Comparison of ENCODE assay signal across 8 mouse cellular contexts in the genomic region with DNA sequence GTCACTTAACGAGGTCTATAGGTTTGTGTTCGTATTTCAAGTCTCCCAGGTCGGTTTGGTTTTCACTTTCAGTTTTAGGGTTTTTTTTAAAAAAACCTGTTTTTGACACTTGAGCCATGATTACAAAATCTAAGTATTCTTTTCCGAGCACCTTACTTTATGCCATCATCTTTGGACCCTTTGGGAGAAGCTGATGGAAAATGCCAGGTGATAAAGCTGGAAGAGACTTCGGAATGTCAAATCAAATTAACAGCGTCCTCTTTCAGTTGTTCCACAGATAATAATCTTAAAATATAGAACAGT. TPM values are rescaled to one million over a fixed set of nuclear protein-coding genes. Genes with fewer than 3 reads are reported as not detected.
DNase-seq lines count a peak whose midpoint lies in the region; ATAC-seq and TF ChIP-seq lines count a peak whose summit lies in the region.

No protein-coding gene starts in this region.

- ATAC-seq in liver, embryonic 11.5 days (replicated peaks; ENCODE audit: low FRiP score): no peak
- no peak for ATAC-seq in stomach, postnatal 0 days (ENCODE audit: low FRiP score, low TSS enrichment)

- no peaks in the 10 kb centered on the region for H3K9me3 ChIP-seq in liver, embryonic 11.5 days (ENCODE audit: control insufficient read depth, low read length)
- no peaks in the 10 kb centered on the region for H3K9me3 ChIP-seq in stomach, postnatal 0 days (ENCODE audit: control insufficient read depth, low read length)

- no peak overlapping the region; the same call in 1 of the 2 replicates for H3K27ac ChIP-seq in cerebellum, adult 2 months (ENCODE audit: insufficient read depth, low read length)
- H3K27ac ChIP-seq in spleen, adult 2 months (ENCODE audit: insufficient read depth, low read length): peak overlapping the region; percentile 88
- peak overlapping the region; percentile 67; the same call in 1 of the 2 replicates for H3K27ac ChIP-seq in liver, embryonic 11.5 days (ENCODE audit: low read depth, low read length)
- H3K27ac ChIP-seq in stomach, postnatal 0 days (replicated peaks): peak overlapping the region; percentile 81

- H3K9ac ChIP-seq in liver, embryonic 11.5 days (ENCODE audit: low read depth, low read length): peak overlapping the region; percentile 84
- peak overlapping the region; percentile 80 for H3K9ac ChIP-seq in stomach, postnatal 0 days (ENCODE audit: low read length)

- H3K4me3 ChIP-seq in cerebellum, adult 2 months (replicated peaks; ENCODE audit: insufficient read depth, low read depth, low read length): peak overlapping the region; percentile 73
- peak overlapping the region; percentile 92 for H3K4me3 ChIP-seq in spleen, adult 2 months (ENCODE audit: extremely low read depth, insufficient read depth, insufficient read length)
- H3K4me3 ChIP-seq in liver, embryonic 11.5 days (ENCODE audit: low read depth, low read length): peak overlapping the region; percentile 74
- H3K4me3 ChIP-seq in stomach, postnatal 0 days (ENCODE audit: low read depth, low read length): peak overlapping the region; percentile 88

- no peak for TF ChIP-seq POLR2A in cerebellum, adult 2 months (IDR thresholded peaks at IDR 0.05; ENCODE audit: borderline replicate concordance, insufficient read depth, low read length)
- TF ChIP-seq POLR2A in spleen, adult 2 months (IDR thresholded peaks at IDR 0.05; ENCODE audit: low read depth, low read length): no peak

- WGBS in cerebellum, adult 2 months: 15% methylated on average over 6 of the region's 6 CpGs
- WGBS in spleen, adult 2 months: 11% methylated on average over 6 of the region's 6 CpGs
- 15% methylated on average over 6 of the region's 6 CpGs for WGBS in liver, embryonic 11.5 days
- WGBS in stomach, postnatal 0 days: 14% methylated on average over 6 of the region's 6 CpGs

- no peak for TF ChIP-seq EP300 in stomach, postnatal 0 days (optimal IDR thresholded peaks at IDR 0.05)

- H3K36me3 ChIP-seq in spleen, adult 2 months (ENCODE audit: control insufficient read depth, insufficient read depth, low read length): peaks cover 2% of the 10 kb centered on the region; the same call in 1 of the 2 replicates
- peaks cover 10% of the 10 kb centered on the region; the same call in 1 of the 2 replicates for H3K36me3 ChIP-seq in liver, embryonic 11.5 days (ENCODE audit: control insufficient read depth, insufficient read depth, low read length)
- no peaks in the 10 kb centered on the region; the same call in 1 of the 2 replicates for H3K36me3 ChIP-seq in stomach, postnatal 0 days (ENCODE audit: control insufficient read depth, insufficient read depth, low read length)

- no peaks in the 10 kb centered on the region; the same call in 1 of the 2 replicates for H3K4me1 ChIP-seq in cerebellum, adult 2 months (ENCODE audit: control insufficient read depth, insufficient read depth, low read length)
- no peaks in the 10 kb centered on the region for H3K4me1 ChIP-seq in spleen, adult 2 months (ENCODE audit: control insufficient read depth, insufficient read depth, insufficient read length)
- H3K4me1 ChIP-seq in liver, embryonic 11.5 days (replicated peaks; ENCODE audit: control insufficient read depth, insufficient read depth, low read length): no peaks in the 10 kb centered on the region
- H3K4me1 ChIP-seq in stomach, postnatal 0 days (replicated peaks; ENCODE audit: control insufficient read depth, insufficient read depth): no peaks in the 10 kb centered on the region

- peak overlapping the region; percentile 55 for H3K4me2 ChIP-seq in liver, embryonic 11.5 days
- H3K4me2 ChIP-seq in stomach, postnatal 0 days (replicated peaks; ENCODE audit: low read depth): peak overlapping the region; percentile 62

- no peaks in the 10 kb centered on the region for H3K27me3 ChIP-seq in cerebellum, adult 2 months (ENCODE audit: control insufficient read depth, insufficient read depth, low read length)
- no peaks in the 10 kb centered on the region for H3K27me3 ChIP-seq in spleen, adult 2 months (ENCODE audit: control insufficient read depth, insufficient read depth, low read length)
- no peaks in the 10 kb centered on the region for H3K27me3 ChIP-seq in liver, embryonic 11.5 days (replicated peaks; ENCODE audit: control insufficient read depth, insufficient read depth, low read length)
- no peaks in the 10 kb centered on the region for H3K27me3 ChIP-seq in stomach, postnatal 0 days (ENCODE audit: control insufficient read depth, insufficient read depth, low read length)

- no peak for TF ChIP-seq CTCF in cerebellum, adult 2 months (IDR thresholded peaks at IDR 0.05; ENCODE audit: borderline replicate concordance, insufficient read depth, low read depth, low read length)
- TF ChIP-seq CTCF in spleen, adult 2 months (IDR thresholded peaks at IDR 0.05; ENCODE audit: extremely low read depth, insufficient read depth, insufficient read length, insufficient replicate concordance): no peak
- TF ChIP-seq CTCF in stomach, postnatal 0 days (IDR thresholded peaks at IDR 0.05; ENCODE audit: low read depth): no peak

- DNase-seq in cerebellum, adult 2 months: no peak
- DNase-seq in cerebellum, postnatal 4 days (ENCODE audit: low spot score in 2 of 2): no peak
- no peak for DNase-seq in spleen, adult 2 months (ENCODE audit: low read depth in 1 of 2, low spot score in 2 of 2)
- DNase-seq in spleen, postnatal 10 days (ENCODE audit: low spot score in 2 of 2): no peak
- DNase-seq in liver, embryonic 11.5 days (ENCODE audit: low spot score): no peak
- DNase-seq in stomach, postnatal 0 days (ENCODE audit: low spot score): no peak
- no peak for DNase-seq in MN1 (ENCODE audit: low spot score)
- DNase-seq in thymus, postnatal 10 days (ENCODE audit: low spot score in 2 of 2): no peak

RNA-seq across cellular contexts. Expression of gene Scfd1, which starts 0.5 kb away (rescaled TPM):
- polyA plus RNA-seq in cerebellum, adult 2 months (2012; rRNA removed): 33.2 and 35.1 TPM in 2 replicates
- polyA plus RNA-seq in spleen, adult 2 months (2012; rRNA removed): 3.5 and 3.6 TPM in 2 replicates
- polyA plus RNA-seq in liver, embryonic 11.5 days (2014; fragmentation: Nextera tagmentation; extraction: Ambion mirVana): 72.1 and 80.1 TPM in 2 replicates
- 59.7 and 61.8 TPM in 2 replicates for polyA plus RNA-seq in stomach, postnatal 0 days (2015; fragmentation: Nextera tagmentation; extraction: Ambion mirVana)

RNA-seq across cellular contexts. Expression of gene G2e3, which starts 30.0 kb away (rescaled TPM):
- polyA plus RNA-seq in cerebellum, adult 2 months (2012; rRNA removed): 6.1 and 6.2 TPM in 2 replicates
- polyA plus RNA-seq in spleen, adult 2 months (2012; rRNA removed): 0.69 and 0.84 TPM in 2 replicates
- polyA plus RNA-seq in liver, embryonic 11.5 days (2014; fragmentation: Nextera tagmentation; extraction: Ambion mirVana): 28.6 and 31.7 TPM in 2 replicates
- polyA plus RNA-seq in stomach, postnatal 0 days (2015; fragmentation: Nextera tagmentation; extraction: Ambion mirVana): 7.2 and 11.4 TPM in 2 replicates
